Mouse (Mus musculus) gastrocnemius, postnatal 10 days (tissue): Measurements from ENCODE around the gene Slc30a3. TPM values are rescaled to one million over a fixed set of nuclear protein-coding genes. Genes with fewer than 3 reads are reported as not detected.
"Not testable (repeated sequence)": the region's sequence is repeated elsewhere in the genome, so short reads cannot be mapped to it uniquely, and the experiment has no call there.

Experiments used
- DNase-seq: peaks from one replicate; pipeline ENCODE4 v3.0.0; 2021; ENCODE audit warnings: mixed read lengths
- total RNA-seq, 2 experiments: library from RNA; stranded (reverse); gene quantifications; 2 replicates each; pipeline ENCODE4 v1.2.3; 2021

Gene Slc30a3
- total RNA-seq, 2 experiments from 2014 or later: 0.27 to 0.28 TPM

GRCm38 (mm10) chr5:31093151-31094041, 14.6 kb downstream of the Slc30a3 start:
- DNase-seq: peak; percentile 30

- DNase-seq: no peak
Measured at GRCm38 (mm10) chr5:31092231-31092975, 15.6 kb downstream of the Slc30a3 start.

GRCm38 (mm10) chr5:31087131-31087530, 20.9 kb downstream of the Slc30a3 start:
- no peak for DNase-seq

DNA sequence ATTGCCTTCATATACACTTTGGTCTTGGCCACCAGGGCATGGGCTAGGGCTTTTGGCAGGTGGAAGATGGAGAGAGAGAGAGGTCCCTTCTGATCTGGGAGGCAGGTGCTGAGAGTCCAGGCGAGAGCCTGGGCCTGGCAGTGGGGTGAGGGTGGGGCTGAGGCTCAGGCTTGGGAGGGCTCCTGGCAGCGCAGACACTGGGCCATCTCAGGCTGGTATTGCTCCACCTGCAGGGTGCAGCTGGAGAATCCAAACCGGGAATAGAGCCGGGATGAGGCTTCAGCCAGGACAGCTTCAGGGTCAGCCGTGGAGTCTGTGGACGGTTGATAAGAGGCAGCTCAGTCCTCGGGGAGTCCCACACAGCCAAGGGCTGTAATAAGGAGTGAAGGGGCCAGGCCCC, 21.4 kb downstream of the Slc30a3 start:
- no peak for DNase-seq

DNA sequence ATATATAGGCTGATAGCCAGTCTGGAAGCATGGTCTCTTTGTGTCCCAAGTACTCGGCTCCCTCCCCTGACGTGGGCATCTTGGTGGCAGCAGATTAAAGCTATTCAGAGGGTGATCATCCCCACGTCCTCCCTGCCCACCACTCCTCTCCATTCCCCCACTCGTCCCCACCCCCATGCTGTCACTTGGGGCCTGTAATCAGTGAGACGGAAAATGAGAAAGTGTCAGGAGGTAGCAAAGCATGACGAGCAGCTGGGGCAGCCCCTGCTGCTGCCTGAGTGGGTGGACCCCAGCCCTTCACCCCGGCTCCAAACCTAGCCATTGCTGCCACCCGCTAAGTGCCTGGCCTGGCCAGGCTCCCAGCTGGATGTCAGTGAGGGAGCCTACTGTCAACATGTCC, 24.1 kb downstream of the Slc30a3 start:
- no peak for DNase-seq

DNA sequence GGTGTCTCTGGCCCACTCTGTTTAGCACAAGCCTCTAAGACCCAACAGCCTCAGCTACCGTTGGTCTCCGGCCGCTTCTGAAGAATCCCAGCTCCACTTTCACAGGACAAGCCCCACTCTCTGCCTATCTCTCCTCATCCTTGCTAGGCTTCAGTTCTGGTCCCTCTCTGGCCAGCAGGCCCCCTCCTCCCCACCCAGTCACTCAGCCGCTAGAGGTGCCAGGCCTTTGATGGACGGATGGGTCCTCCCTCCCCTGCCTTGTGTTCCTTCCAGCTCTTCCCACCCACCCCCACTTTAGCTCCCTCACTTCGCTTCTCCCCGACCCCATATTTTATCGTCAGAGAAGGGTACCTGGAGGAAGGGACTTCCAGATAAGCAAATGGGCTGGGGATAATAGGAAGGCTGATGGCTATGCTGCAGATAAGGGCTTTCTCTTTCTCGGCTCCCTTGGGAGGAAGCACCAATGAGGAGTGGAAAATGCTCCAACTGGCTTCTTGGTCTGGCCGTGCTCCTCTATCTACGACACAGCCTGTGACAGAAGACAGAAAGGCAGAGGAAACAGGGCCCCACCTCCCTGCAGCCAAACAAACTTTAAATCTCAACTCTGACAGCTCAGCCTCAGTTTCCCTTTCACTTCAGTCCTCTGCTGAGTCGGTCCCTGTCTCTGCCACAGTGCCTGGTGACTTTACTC, 25.0 kb downstream of the Slc30a3 start:
- DNase-seq: no peak

GRCm38 (mm10) chr5:31082355-31082754, 25.7 kb downstream of the Slc30a3 start:
- DNase-seq: peak; percentile 72

GRCm38 (mm10) chr5:31081386-31081785, 26.7 kb downstream of the Slc30a3 start:
- no peak for DNase-seq

- no peak for DNase-seq
Measured at GRCm38 (mm10) chr5:31080795-31081164, 27.3 kb downstream of the Slc30a3 start.

DNA sequence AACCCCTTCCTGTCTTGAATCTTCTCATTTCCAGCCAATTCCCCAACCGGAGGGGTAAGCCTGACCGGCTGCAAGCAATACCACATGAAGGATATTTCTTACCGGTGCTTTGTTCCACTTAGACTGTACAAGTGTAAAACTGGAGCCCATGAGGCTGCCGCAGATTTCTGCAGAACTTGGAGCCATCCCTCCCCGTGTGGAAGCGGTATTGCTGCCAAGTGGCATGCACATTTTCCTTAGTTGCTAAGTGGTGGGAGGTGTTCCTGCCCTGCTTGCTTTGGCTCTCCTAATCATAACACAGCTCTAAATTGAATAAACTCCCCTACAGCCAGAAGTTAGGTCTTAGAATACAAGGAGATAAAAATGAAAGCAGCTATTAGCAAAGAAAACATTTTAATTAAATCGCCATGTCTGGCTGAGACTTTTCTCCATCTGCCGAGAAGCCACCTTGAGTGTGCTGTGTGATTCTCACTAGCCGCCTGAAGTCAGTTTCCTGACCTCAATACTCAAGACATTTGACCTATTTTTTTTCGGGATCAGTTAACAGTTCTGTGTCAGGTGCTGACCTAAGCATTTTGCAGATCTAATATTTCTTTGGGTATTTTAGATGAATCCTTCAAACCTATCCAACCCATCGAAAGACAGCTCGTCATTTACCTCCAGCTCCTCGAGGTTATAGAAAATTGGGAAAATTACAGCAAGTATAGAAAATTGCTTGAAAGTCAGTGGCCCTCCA, 27.8 kb downstream of the Slc30a3 start:
- DNase-seq: no peak

GRCm38 (mm10) chr5:31076346-31076745, 31.7 kb downstream of the Slc30a3 start:
- DNase-seq: no peak

- no peak for DNase-seq
Measured at GRCm38 (mm10) chr5:31073176-31073575, 34.9 kb downstream of the Slc30a3 start.

- no peak for DNase-seq
Measured at GRCm38 (mm10) chr5:31071821-31072220, 36.2 kb downstream of the Slc30a3 start.

DNA sequence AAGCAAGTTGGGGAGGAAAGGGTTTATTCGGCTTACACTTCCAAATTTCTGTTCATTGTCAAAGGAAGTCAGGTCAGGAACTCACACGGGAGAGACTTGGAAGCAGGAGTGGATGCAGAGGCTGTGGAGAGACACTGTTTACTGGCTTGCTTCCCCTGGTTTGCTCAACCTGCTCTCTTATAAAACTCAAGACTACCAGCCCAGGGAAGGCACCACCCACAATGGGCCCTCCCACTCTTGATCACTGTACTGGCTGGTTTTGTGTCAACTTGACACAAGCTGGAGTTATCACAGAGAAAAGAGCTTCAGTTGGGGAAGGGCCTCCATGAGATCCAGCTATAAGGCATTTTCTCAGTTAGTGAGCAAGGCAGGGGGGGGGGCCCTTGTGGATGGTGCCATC, 37.0 kb downstream of the Slc30a3 start:
- no peak for DNase-seq

- no peak for DNase-seq
Measured at GRCm38 (mm10) chr5:31069810-31070209, 38.2 kb downstream of the Slc30a3 start.

GRCm38 (mm10) chr5:31055216-31056140, 52.6 kb downstream of the Slc30a3 start:
- DNase-seq: no peak

GRCm38 (mm10) chr5:31054261-31055215, 53.5 kb downstream of the Slc30a3 start, which contains the start of gene Cad:
Cad (plus strand) TSS chr5:31054780.
- DNase-seq: peak; percentile 96

DNA sequence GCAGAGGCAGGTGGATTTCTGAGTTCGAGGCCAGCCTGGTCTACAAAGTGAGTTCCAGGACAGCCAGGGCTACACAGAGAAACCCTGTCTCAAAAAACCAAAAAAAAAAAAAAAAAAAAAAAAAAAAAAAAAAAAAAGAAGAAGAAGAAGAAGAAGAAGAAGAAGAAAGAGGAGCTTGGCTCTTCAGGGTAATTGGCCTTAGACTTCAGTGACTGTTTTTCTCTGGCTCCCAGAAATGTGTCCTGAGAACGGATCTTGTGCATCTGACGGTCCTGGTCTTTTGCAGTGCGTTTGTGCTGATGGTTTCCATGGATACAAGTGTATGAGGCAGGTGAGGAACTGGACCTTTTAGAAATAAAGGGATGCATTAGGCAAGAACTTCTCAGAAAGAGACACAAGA, 54.3 kb downstream of the Slc30a3 start:
- DNase-seq: not testable (repeated sequence)

GRCm38 (mm10) chr5:31050427-31050826, 57.6 kb downstream of the Slc30a3 start:
- no peak for DNase-seq
